Mouse (Mus musculus): ENCODE results near the gene Mecr. TPM values are rescaled to one million over a fixed set of nuclear protein-coding genes. Genes with fewer than 3 reads are reported as not detected.

Mecr gene
- total and polyA plus RNA-seq, 3 experiments: 92.1 to 137 TPM; not detected in 1

DNA sequence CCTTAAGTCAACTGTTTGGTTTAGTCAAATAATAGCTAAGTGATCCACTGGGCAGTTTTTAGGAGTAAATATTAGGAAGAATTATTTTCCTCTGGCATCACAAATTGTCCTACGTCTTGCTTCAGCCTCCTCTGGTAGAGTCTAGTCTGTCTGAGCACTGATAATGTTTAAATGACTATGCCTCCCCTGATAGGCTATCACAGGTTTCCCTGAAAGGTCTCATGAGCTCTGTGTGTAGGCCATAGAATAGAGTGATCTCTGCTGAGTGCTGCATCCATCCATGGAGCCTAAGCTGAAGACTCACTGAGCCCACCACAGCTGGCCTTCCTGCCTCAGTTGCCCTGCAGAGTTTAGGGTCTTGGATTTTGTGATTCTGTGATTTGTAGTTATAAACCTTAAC is 45.3 kb downstream of the Mecr start:
- Histone ChIP-seq H3K27ac (ENCODE audit: control insufficient read depth, low read depth, low read length) (no peak overlapping the region), H3K4me3 (ENCODE audit: control insufficient read depth in 1 of 2, insufficient read depth in 1 of 2, low read depth in 2 of 2, low read length in 2 of 2) (no peak overlapping the region), H3K36me3 (ENCODE audit: control insufficient read depth in 1 of 2, insufficient read depth in 2 of 2, low read length in 2 of 2) (peaks cover 2 to 54% of the 10 kb centered on the region in 2 experiments; a peak in 2 of 4 replicates), H3K4me1 (ENCODE audit: control insufficient read depth in 1 of 2, insufficient read depth in 2 of 2, low read length in 2 of 2) (peaks cover 0 to 4% of the 10 kb centered on the region in 2 experiments; a peak in 2 of 4 replicates), H3K27me3 (ENCODE audit: control insufficient read depth in 1 of 2, insufficient read depth in 2 of 2, low read length in 2 of 2) (no peaks in the 10 kb centered on the region), H3K9ac (ENCODE audit: control insufficient read depth, low read depth, low read length, poor library complexity, severe bottlenecking) (no peak overlapping the region), H3K79me2 (ENCODE audit: control insufficient read depth, insufficient read depth, low read length, poor library complexity) (peaks cover 42% of the 10 kb centered on the region), H3K9me3 (replicated peaks; ENCODE audit: insufficient read depth, low read length) (no peaks in the 10 kb centered on the region)
- no peak for DNase-seq (ENCODE audit: low read depth, low spot score)
- TF ChIP-seq NRF1 (IDR thresholded peaks at IDR 0.05; ENCODE audit: insufficient read depth, low read depth, low read length, poor library complexity, severe bottlenecking): no peak
- no peak for TF ChIP-seq POLR2A (IDR thresholded peaks at IDR 0.05; ENCODE audit: control insufficient read depth in 1 of 2, insufficient read depth in 1 of 2, low read depth in 1 of 2, low read length in 2 of 2, poor library complexity in 1 of 2)
- TF ChIP-seq NELFE (IDR thresholded peaks at IDR 0.05; ENCODE audit: low read depth, low read length): no peak
- no peak for TF ChIP-seq ZKSCAN1 (IDR thresholded peaks at IDR 0.05; ENCODE audit: low read depth, low read length)
- no peak for TF ChIP-seq EP300 (IDR thresholded peaks at IDR 0.05; ENCODE audit: low read depth in 1 of 2, low read length in 2 of 2)
- no peak for TF ChIP-seq USF1 (IDR thresholded peaks at IDR 0.05; ENCODE audit: low read depth, low read length)
- no peak for TF ChIP-seq MAX (IDR thresholded peaks at IDR 0.05; ENCODE audit: low read length)
- no peak; the same call in 1 of the 2 replicates for TF ChIP-seq MAZ (IDR thresholded peaks at IDR 0.05; ENCODE audit: low read depth, low read length)
- no peak for TF ChIP-seq SMC3 (IDR thresholded peaks at IDR 0.05; ENCODE audit: low read depth, low read length)

DNA sequence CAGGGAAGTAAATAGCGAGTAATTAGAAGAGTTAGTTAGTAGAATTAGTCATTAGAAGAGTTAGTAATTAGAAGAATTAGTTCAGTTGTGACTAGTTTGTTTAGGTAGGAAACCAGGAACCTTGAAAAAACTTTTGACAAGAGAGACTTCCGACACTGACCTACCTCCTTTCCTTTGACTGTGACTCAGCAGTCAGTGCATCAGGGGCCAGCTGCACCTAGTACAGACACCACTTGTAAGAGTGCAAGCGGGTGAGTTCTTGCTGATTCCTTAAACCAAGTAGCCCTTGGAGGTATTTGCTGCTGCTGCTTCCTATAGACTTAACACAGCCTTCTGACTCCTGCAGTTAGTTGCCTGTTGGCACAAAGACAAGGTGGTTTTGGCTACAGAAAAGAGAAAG is 47.4 kb downstream of the Mecr start:
- no peak for DNase-seq (ENCODE audit: low read depth, low spot score)
- TF ChIP-seq RCOR1 (IDR thresholded peaks at IDR 0.05; ENCODE audit: low read depth, low read length) (no peak), EP300 (IDR thresholded peaks at IDR 0.05; ENCODE audit: low read depth in 1 of 2, low read length in 2 of 2) (no peak)
- no peaks in the 10 kb centered on the region for H3K9me3 ChIP-seq (replicated peaks; ENCODE audit: insufficient read depth, low read length)
- no peaks in the 10 kb centered on the region for H3K27me3 ChIP-seq (ENCODE audit: control insufficient read depth in 1 of 2, insufficient read depth in 2 of 2, low read length in 2 of 2)
- H3K4me3 ChIP-seq (ENCODE audit: control insufficient read depth in 1 of 2, insufficient read depth in 1 of 2, low read depth in 2 of 2, low read length in 2 of 2): no peak overlapping the region
- H3K4me1 ChIP-seq (ENCODE audit: control insufficient read depth in 1 of 2, insufficient read depth in 2 of 2, low read length in 2 of 2): no peaks in the 10 kb centered on the region
- peaks cover 22% of the 10 kb centered on the region; the same call in 1 of the 2 replicates for H3K79me2 ChIP-seq (ENCODE audit: control insufficient read depth, insufficient read depth, low read length, poor library complexity)
- no peak overlapping the region for H3K9ac ChIP-seq (ENCODE audit: control insufficient read depth, low read depth, low read length, poor library complexity, severe bottlenecking)
- peaks cover 0 to 54% of the 10 kb centered on the region in 2 experiments; a peak in 2 of 4 replicates for H3K36me3 ChIP-seq (ENCODE audit: control insufficient read depth in 1 of 2, insufficient read depth in 2 of 2, low read length in 2 of 2)
- no peak overlapping the region for H3K27ac ChIP-seq (ENCODE audit: control insufficient read depth, low read depth, low read length)

DNA sequence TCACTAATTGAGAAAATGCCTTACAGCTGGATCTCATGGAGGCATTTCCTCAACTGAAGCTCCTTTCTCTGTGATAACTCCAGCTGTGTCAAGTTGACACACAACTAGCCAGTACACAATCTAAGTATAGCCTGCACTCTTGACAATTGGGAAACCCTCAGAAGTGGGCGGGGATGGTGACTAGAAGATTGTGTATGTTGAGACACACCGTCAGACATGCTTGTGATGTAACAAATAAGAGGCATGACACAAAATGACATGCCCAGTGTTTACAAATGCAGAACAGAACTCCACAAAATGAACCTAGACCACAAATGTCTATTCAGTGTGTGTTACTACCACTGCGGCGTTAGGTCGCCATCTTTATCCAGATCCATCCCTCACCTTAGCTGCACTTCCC is 53.8 kb downstream of the Mecr start:
- TF ChIP-seq MYC (IDR thresholded peaks at IDR 0.05; ENCODE audit: low read depth, low read length): no peak
- no peak for TF ChIP-seq BHLHE40 (IDR thresholded peaks at IDR 0.05; ENCODE audit: borderline replicate concordance, low read depth, low read length)
- TF ChIP-seq CHD2 (IDR thresholded peaks at IDR 0.05; ENCODE audit: low read length): no peak
- TF ChIP-seq ELF1 (IDR thresholded peaks at IDR 0.05; ENCODE audit: low read depth, low read length): no peak
- TF ChIP-seq EP300 (IDR thresholded peaks at IDR 0.05; ENCODE audit: low read depth in 1 of 2, low read length in 2 of 2): no peak
- no peak for TF ChIP-seq NRF1 (IDR thresholded peaks at IDR 0.05; ENCODE audit: insufficient read depth, low read depth, low read length, poor library complexity, severe bottlenecking)
- no peak for TF ChIP-seq GABPA (IDR thresholded peaks at IDR 0.05; ENCODE audit: low read depth, low read length)
- no peak for TF ChIP-seq POLR2AphosphoS5 (IDR thresholded peaks at IDR 0.05; ENCODE audit: borderline replicate concordance, low read depth, low read length)
- no peak for TF ChIP-seq MAZ (IDR thresholded peaks at IDR 0.05; ENCODE audit: low read depth, low read length)
- TF ChIP-seq TBP (IDR thresholded peaks at IDR 0.05; ENCODE audit: low read depth, low read length): no peak
- no peak for TF ChIP-seq POLR2AphosphoS2 (IDR thresholded peaks at IDR 0.05; ENCODE audit: low read length)
- TF ChIP-seq TCF12 (IDR thresholded peaks at IDR 0.05; ENCODE audit: low read depth, low read length): no peak

More for the DNA sequence above, 53.8 kb downstream of the Mecr start:
- Histone ChIP-seq H3K27ac (ENCODE audit: control insufficient read depth, low read depth, low read length) (no peak overlapping the region), H3K79me2 (ENCODE audit: control insufficient read depth, insufficient read depth, low read length, poor library complexity) (0 out of 2 replicates have a peak, but pooled peaks cover 2% of the 10 kb centered on the region), H3K36me3 (ENCODE audit: control insufficient read depth in 1 of 2, insufficient read depth in 2 of 2, low read length in 2 of 2) (peaks cover 0 to 29% of the 10 kb centered on the region in 2 experiments; a peak in 2 of 4 replicates), H3K27me3 (ENCODE audit: control insufficient read depth in 1 of 2, insufficient read depth in 2 of 2, low read length in 2 of 2) (no peaks in the 10 kb centered on the region), H3K9me3 (replicated peaks; ENCODE audit: insufficient read depth, low read length) (no peaks in the 10 kb centered on the region), H3K4me1 (ENCODE audit: control insufficient read depth in 1 of 2, insufficient read depth in 2 of 2, low read length in 2 of 2) (no peaks in the 10 kb centered on the region), H3K9ac (ENCODE audit: control insufficient read depth, low read depth, low read length, poor library complexity, severe bottlenecking) (no peak overlapping the region), H3K4me3 (ENCODE audit: control insufficient read depth in 1 of 2, insufficient read depth in 1 of 2, low read depth in 2 of 2, low read length in 2 of 2) (no peak overlapping the region)
- no peak for DNase-seq (ENCODE audit: low read depth, low spot score)

Data from MEL (cell line).